Mouse (Mus musculus): ENCODE measurements at regions not wholly inside any gene's neighbourhood (a gene's known extent, or its start where the extent isn't known, plus 50 kb on each side); places are given as distances from the start of the nearest gene placed in this dataset.

- DNase-seq: no peak
Observed at GRCm38 (mm10) chr7:58557535-58557934, 98.4 kb upstream of the Atp10a start.

- DNase-seq: no peak
Observed at GRCm38 (mm10) chr7:58568807-58569206, 87.2 kb upstream of the Atp10a start.

DNA sequence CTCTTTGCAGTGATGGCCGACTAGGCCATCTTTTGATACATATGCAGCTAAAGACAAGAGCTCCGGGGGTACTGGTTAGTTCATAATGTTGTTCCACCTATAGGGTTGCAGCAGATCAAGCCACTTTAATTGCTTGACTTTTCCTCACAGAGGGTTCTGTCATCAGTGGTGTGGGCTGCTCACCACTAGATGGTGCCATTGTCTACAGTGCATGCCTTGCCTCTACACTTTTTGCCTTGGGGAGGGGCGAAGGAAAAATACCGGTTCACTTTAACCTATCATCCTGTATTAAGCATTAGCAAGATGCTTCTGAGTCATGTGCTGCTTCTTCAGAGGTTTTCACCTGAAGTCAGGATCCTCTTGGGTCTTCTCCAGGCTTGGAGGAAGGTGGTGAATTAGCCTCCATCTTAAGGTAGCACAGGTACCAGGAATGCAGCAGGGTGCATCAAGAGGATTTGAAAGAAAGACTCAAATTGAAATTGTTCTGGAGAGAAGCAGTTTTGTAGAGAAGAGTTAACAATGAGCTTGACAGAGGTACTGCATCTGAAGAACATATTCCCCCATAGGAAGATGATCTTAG, 71.6 kb upstream of the Atp10a start:
- peak; percentile 8 for DNase-seq

DNA sequence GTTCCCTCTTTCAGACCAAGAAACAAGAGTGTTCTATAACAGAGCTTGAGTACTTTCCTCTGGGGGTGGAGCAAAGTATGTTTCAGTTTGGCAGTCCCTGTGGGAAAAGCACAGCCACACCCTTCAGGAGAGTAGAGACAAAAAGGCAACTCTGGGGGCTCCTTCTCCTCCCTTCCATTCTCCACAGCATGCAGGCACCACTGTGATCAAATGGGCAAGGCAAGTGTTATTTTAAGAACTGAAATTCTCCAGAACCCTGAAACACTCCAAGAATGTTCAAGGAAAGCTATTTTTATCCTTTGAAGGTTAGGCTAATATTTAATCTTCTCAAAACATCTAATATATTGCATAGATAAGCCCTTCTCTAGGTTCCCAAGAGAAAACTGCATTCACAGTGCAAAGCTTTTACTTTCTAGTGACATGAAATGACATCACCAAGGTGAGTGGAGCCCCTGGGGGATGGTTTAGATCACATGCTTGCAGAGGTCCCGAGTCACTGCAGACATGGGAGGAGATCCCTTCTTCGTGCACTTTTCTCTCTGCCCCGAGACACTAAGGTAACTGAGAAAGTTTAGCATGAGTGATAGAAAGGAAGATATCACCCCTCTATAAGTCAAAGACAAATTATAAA, 70.2 kb upstream of the Atp10a start:
- DNase-seq: no peak

- no peak for DNase-seq
Observed at GRCm38 (mm10) chr7:58595951-58596350, 60.0 kb upstream of the Atp10a start.

Data from layer of hippocampus, adult 9-11 months (tissue).